Mouse (Mus musculus): Measurements from ENCODE around the gene Cdc7.

Cdc7 gene

DNA sequence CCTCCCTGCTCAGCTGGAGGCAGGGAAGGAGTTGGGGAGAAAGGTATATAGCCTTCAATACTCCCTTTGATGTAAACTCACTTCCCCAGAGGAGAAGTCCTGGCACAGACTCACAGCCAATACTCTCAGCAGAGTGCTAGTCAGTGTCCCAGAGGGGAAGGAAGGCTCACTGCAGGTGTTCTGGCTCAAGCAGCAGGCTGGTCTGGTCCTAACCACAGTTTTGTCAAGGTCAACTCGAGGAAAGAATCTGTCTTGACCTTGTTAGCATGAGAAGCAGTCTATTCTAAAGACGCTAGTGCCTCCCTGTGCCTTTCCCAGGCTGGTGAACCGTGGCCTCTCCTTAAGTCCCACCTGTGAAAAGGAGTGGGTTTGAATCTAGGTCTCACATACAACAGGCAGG, 30.6 kb downstream of the Cdc7 start:
- DNase-seq: no peak

DNA sequence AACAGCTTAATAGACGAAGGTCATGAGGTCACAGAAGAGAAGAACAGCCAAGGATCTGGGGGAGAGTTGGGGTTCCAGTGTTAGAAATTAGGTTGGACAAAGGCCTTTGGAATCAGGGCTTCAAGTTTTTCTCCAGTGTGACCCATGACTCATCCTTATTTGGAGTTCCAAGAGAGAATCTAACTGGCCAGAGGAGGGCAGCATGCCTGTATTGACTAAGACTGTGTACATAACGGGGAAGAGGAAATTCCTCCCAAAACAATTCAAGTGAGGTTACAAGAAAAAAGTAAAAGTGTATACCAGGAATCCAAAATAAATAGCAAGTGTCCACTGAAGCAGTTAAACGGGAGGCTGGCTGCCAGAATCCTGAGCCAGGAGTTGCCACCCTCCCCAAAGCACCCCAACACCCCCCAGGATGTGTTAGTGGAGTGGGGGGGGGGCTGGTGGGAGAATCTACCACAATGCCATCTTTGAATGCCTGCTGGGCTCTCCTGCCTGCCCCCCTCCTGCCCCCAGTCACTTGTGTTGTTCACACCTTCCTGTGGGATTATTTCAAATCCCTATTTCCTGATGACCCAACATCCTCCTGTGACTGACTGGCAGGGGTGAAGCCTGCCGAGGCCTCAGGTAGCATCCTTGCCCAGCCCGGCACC, 31.9 kb downstream of the Cdc7 start:
- DNase-seq: peak; percentile 20

DNA sequence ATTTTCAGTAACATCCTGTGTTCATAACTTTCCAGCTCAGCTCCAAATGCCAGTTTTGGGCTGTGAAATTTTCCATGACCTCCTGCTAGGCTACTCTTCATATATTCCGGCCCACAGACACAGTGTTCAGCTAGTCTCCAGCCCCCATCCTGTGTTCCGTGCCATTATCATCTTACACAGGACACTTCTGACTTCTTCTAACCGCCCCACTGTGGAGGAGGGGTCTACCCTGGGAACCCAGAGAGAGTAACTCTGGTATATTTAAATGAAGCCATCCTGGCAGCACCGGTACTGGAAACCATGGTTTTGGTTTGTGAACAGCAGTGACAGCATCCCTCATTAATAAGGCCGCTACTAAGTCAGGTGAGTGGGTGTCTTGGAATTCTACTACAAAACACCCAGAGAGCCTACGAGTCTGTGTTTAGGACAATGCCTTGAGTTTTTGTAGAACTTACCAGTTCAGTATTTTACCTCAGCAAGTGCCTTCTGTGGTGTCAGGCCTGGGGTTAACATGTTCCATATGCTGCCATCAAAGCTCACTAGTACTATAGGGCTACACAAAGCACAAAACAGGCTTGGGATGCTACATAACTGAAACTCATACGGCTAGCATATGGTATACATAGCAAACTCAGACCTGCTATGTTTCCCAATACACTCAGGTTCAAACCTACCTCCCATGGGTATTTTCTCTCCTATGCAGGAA, 32.6 kb downstream of the Cdc7 start:
- DNase-seq: no peak

DNA sequence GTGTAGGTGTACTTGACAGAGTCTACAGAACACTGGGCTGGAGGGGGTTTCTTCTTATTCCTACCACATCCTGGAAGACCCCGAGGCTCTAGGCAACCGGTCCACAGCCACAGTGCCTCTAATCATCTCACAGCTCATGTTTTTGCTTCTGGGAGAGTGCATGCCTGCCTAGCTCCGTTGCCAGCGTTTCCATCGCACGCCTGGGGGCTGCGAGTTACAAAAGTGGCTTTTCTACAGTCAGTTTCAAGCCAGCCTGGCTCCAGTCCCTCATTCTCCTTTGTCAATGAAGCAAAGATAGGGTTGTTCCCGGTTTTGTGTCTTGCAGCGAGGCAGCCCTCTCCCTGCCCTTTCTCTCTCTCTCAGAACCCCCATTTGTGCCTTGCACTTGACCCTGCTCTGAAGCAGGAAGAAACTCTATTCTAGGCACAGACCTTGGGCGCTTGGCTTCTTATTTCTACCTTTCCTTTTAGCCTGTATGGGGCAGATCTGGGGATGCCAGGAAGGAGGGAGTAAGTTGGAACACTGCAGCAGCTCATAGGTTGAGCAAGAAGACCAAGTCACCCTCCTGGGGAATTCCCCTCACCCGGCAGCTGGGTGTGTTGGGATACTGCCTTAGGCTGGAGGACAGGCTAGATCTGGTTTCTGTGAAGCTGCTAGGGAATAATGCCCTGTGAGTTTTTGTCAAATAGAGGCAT, 37.4 kb downstream of the Cdc7 start:
- DNase-seq: no peak

DNA sequence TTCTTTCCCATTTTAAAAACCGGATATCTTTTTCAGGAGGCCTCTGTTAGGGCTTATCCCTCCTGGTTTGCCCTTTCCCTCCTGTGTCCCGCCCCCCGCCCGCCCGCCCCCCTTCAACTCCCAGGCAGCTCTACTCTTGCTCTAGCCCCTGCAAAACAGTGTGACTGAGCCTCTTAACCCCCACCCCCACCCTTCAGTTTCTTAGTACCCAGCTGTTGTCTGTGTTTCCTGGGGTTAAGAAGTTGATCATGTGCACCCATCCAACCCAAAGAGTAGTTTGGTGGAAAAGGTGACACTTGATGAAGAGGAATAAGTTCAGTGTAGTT, 37.9 kb downstream of the Cdc7 start:
- no peak for DNase-seq

DNA sequence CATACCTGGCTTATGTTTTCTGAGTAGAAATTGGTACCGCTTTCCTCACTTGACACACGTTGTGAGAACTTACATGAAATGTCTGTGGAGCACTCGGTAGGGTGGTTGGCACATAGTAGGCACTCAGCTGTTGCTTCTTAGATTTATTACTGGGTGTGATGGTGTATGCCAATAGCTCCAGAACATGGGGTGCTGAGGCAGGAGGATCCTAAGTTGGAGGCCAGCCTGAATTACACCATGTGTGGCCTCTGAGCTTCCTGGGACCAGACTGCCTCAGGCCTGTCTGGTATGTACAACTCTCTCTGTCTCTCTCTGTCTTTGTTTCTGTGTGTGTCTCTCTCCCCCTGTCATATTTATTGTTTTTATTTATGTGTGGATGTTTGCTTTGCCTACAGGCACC, 45.6 kb downstream of the Cdc7 start:
- no peak for DNase-seq

DNA sequence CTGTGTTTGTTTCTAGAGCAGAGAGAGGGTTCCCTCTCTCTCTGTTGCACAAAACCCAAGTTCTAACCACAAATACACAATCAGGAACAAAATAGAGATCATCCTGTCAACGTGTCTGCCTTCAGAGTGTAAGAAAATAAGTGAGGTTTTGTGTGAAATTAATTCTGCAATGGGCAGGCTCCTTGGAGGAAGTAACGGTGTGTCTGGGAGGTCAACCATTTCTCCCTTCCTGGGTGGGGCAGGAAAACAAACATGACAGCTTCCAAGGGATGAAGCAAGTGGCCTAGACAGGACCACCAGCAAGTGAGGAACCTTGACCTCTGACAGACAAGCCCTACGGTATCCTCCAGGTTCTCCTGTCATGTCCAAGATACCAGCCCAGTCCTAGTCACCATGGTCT, 46.2 kb downstream of the Cdc7 start:
- DNase-seq: no peak

DNA sequence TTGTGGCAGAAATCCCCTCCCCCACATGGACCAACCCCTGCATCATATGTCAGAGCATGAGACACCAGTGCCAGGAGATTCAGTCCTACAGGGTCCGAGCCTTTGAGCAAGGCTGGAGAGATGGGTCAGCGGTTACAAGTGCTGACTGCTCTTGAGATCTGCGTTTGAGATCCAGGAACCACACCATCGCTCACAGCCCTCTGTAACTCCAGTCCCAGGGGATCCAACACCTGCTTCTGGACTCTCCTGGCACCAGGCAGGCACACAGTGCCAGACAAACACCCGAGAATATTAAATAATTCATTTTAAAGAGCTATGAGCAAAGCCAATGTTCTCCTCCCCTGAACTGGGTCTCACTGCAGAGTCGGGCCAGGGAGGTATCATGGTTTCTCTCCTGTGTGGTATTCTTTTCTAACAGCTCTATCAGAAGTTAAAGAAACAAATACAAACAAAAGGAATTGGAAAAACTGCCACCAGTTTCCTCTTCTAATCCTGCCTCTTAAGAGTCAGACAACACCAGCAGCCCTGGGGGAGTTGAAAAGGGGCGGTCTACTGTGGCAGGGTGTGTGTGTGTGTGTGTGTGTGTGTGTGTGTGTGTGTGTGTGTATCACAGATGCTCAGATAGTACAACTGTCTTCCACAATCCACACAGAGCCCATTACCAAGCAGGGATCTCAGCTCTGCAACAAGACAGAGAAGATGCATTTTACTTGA, 47.4 kb downstream of the Cdc7 start:
- no peak for DNase-seq

DNA sequence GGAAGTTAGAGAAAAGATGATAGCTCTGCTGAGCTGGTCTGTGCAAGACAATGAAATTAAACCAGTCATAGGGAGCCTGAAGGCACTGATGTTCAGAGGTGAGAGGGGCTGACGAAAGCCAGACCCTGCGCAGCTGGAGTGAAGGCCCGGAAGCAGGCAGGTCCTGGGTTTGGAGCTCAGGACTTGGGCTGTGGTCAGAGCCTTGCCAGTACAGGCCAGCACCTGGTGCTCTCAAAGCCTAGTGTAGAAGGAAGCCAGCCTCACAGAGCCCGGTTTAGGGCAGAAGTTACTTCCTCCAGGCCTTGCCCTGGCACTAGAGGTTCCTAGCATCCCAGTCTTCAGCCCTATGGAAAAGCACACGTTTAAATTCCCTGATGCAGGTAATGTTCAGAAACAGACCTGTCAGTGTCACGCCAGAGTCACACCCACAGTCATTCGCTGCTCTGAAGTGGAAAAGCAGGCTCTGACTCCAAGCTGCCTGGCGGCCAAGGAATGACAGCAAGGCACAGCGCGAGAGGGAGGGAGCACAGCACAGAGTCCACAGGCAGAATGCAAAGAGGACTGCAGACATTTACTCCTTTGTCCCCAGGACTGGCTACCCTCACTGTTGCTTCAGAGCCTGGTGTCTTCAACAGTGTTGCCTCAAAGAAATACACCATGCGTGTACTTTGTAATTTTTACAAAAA, 48.1 kb downstream of the Cdc7 start:
- DNase-seq: no peak

DNA sequence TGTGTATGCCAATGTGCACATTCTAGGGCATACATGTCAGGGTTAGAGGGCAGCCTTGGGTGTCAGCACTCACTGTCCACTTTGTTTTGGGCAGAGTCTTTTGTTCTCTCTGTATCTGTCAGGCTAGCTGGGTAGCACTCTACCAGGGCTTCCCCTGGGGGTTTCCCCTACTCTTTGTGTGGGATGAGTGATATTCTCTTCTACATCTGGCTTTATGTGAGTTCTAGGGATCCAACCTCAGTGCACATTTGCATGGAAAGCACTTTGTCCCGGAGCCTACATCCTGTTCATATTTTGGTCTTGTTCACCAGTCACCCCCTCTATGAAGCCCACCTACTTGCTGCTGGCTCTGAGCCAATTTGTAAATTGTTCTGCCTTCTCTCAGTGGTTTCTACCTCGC, 49.3 kb downstream of the Cdc7 start:
- no peak for DNase-seq

DNA sequence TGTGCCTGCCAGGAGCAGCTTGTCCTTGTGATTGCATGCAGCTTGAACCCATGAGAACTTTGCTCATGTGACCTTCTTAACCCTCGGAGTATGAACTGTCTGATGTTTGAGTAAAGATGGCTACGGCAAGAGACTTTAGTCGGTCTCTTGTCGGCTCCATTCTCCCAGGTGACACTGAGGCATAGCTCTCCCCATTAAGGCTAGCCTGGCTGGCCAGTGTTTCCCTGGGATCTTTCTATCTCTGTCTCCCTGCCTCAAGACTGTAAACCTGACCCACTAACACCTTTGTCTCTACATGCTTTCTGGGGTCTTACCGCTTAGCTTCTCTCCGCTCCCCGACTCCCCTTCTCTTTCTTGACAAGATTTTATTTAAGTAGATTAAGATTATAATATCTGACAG, 50.0 kb downstream of the Cdc7 start:
- DNase-seq: no peak

DNA sequence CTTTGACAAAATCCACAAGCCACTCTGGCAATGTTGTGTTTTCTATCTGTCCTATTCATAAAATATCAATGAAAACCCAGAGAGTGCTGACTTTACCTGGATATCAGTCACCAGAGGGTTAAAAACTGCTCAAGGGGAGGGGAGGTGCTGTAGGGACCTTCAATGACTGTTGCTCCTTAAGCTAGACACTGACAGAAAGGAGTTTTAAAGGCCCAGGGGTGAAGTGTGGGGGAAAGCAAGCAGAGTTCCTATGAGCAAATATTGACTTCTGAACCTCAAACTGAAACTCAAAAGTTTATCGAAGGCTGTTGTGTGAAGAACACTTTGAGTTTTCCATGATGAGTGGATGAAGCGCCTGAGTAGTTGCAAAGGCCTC, 50.9 kb downstream of the Cdc7 start:
- DNase-seq: no peak

DNA sequence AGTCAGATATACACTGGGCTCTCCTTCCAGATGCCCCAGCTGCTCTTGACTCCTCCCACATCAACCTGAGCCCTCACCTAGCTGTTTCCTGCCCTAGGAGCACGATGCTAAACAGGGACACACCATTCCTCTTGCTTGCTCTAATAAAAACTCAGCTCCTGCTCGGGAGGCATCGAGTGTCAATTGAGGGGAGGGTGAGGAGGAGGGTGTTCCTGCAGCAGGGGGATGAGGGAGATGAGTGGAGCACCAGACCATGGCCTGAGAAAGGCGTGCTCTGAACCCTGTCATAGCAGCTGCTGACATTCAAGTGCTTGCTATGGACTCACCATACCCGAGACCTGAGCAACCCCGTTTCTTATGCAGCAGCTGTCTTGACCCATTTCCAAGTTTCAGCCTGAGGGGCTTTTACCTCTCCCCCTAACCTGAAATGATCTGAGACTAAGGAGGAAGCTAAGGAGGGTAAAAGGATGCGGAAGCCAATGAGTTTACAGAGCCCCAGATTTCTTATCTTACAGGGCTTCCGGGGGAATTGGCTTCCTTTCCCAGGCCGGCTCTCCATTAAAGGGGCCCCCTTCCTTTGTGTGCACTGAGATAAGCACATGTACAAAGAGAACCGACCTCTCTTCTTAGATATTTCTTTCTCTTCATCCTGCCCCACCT, 51.4 kb downstream of the Cdc7 start:
- DNase-seq: no peak

DNA sequence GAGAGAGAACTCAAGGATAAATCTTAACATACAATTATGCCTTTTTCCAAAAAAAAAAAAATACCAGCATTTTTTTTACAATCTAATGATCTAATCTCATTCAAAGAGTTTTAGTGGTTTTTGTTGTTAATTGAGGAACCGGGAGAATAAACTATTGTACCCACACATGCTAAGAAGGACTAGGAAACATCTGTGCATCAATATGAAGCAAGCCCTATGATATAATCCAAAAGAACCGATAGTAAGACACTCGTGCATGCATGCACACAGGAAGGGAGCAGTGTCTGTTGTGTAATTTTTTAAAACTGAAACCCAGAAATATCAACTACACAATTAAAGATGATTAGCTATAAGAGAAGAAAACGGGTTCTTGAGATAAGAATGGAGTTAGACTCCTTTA, 52.4 kb downstream of the Cdc7 start:
- no peak for DNase-seq

DNA sequence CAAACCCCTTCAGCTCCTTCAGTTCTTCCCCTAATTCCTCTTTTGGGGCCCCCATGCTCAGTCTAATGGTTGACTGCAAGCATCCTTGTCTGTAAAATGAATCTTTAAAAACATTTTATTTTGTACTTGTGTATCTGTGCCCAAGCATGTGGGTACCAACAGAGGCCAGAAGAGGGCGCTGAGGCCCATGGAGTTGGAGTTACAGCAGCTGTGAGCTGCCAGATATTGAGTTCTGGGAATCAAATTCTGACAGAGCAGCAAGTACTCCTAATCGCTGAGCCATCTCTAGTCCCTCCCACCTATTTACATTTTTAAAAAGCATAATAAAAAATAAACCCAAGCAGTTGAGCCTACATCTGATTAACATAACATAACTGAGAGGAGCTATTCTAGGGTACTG, 53.4 kb downstream of the Cdc7 start:
- no peak for DNase-seq

DNA sequence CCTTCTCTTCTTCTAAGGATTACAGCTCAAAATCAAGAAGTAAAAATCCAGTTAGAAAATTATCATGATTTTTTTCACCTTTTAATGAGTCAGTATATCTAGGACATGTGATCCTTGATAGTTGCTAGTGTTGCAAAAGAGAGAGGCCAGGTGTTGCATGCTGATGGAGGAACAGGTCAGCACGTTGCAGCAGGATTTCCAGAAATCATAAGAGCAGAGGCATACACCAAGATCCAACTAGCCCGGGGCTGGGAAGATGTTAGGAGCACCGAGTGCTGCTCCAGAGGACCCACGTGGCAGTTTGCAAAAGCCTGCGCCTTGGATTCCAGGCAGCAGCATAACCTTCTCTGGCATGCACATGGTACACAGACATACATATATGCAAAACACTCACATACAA, 54.9 kb downstream of the Cdc7 start:
- DNase-seq: no peak

DNA sequence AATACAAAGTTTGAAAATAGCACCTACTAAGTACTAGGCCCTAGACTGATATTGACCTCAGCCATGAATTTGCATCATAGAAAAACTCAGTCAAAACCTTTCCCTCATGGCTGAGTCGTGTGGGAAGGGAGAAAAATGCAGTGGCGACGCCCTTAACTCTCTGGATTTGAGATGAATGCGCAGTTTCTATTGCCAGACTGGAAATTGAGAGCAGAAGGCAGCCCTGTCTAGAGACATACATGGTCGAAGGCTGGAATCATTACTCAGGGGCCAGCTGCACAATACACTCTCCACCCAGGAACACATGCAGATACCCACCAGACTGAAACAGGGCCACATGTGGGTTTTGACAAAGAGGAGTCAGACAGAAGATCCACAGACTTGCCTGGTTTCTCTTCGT, 55.8 kb downstream of the Cdc7 start:
- DNase-seq: no peak

DNA sequence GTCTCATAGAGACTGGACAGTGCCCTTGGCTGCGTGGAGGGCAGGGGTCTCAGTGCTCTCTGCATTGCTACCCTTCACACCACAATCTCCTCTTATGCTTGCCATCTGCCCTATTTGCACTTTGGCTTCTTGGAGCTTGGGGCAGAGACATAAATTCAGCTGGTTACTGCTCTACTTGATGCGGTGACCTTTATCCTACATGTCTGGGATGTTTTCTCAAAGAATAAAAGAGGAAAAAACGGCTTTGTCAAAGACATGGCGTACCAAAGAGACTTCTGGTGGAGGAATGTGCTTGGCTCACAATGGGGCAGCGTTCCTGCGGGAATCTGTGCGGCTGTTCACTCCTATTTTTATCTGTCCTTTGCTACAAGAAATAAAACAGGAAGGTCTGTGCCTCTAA, 56.2 kb downstream of the Cdc7 start:
- DNase-seq: no peak

DNA sequence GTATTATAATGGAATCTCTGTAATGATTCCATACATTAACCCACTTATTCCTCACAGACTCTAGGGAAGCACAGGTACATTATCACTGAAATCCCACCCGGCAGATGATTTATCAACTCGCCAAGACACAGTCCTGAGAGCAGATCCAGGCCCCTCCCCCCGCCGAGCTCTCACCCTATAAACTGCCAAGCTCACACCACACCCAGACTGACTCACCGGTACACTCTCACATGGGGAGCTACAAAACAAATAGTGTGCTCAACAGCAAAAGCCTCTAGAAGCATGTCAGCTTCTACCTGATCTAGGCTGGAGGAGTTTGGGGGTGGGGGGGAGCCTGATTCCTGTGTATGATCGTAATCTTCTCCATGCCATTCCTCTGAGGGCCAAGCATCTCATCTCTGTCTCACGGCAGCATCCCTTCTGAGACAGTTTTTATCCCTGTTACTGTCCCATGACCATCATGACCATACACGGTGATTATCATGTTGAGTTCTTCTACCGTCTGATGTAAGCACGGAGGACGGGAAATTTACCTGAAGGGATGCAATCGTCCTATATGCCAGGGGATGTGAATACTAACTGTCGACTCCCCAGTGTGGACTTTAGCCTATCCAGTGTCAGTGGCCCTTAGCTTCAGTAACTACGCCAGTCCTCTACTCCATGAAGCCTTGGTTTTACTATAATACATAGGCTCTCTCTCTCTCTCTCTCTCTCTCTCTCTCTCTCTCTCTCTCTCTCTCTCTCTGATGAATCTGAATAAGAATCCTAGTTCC, 57.4 kb downstream of the Cdc7 start:
- DNase-seq: no peak

DNA sequence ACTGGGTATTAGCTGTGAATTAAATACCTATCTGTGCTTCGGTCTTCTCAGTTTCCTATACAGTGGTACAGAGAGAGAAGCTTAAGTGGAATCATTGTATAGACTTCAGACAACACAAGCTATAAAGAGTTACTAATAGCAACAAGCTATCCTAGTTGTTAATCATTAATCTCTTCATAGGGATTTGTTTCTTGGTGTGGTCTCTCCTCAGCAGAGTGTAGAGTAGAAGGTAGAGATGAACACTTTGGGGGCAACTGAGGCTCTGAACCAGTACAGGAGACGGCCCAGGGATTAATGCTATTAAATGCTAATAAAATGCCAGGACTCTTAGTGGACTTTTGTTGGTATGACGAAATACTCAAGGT, 57.9 kb downstream of the Cdc7 start:
- no peak for DNase-seq

DNA sequence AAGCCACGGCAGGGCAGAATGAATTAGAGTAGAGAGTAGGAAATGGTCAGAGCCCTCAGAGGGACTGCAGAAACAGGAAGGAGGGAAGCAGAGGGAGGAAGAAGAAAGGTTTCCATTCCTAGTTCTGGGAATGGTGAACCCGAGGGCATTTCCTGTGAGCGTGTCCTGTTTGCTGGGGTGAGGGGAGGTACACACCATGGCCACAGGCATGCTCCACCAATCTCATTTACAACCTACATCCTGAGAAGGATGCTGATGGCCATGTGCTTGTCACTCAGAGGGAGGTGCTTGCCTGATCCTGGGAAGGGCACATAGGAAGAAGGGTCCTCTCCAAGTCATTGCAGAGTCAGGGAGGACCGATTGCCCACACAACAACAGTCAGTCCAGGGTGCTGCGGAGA, 59.8 kb downstream of the Cdc7 start:
- no peak for DNase-seq

DNA sequence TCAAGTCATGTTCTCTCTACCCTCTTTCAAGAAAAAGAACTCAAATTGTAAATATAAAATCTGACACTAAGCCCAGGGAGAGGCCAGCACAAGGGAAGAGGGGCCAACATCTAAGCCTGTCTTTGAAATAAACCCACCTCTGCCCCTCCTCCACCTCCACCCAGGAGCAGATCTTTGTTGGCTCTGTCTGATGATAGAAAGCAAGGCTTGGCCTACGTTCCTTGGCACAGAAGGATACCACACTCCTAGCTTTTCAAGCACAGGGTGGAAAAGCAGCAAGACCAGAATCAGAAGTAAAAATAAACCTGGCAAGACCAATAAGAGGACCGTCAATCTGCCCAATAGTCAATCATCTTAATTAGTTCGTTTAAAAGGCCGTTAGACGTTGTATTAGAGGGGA, 61.2 kb downstream of the Cdc7 start:
- no peak for DNase-seq

Data from cerebellum, adult 8-10 months (tissue).